Mouse (Mus musculus) MEL (cell line): ENCODE measurements around the gene Crim1.

Experiments
- CTCF ChIP-seq, 3 experiments: IDR thresholded peaks in 2 of 3; conservative IDR thresholded peaks in 1 of 3; 2 replicates each; pipeline ENCODE4 v1.5.1; 2011 to 2012; ENCODE audit warnings: low read length in 3 of 3, low read depth in 2 of 3, mild to moderate bottlenecking in 2 of 3, improper control_type of control experiment in 1 of 3, inconsistent platforms in 1 of 3, mixed read lengths in 1 of 3, moderate library complexity in 1 of 3; ENCODE audit not compliant: control insufficient read depth in 1 of 3, insufficient read depth in 1 of 3, poor library complexity in 1 of 3, severe bottlenecking in 1 of 3
- POLR2AphosphoS2 ChIP-seq: IDR thresholded peaks from 2 replicates; pipeline ENCODE4 v1.6.1; 2011; ENCODE audit warnings: low read length, improper control_type of control experiment
- RCOR1 ChIP-seq: IDR thresholded peaks from 2 replicates; pipeline ENCODE4 v1.6.1; 2012; ENCODE audit warnings: low read depth, mild to moderate bottlenecking, inconsistent platforms, low read length, improper control_type of control experiment
- TCF12 ChIP-seq: IDR thresholded peaks from 2 replicates; pipeline ENCODE4 v1.6.1; 2014; ENCODE audit warnings: low read depth, mild to moderate bottlenecking, inconsistent platforms, low read length, improper control_type of control experiment, moderate library complexity
- USF1 ChIP-seq: IDR thresholded peaks from 2 replicates; pipeline ENCODE4 v1.6.1; 2014; ENCODE audit warnings: low read depth, mild to moderate bottlenecking, inconsistent platforms, low read length, improper control_type of control experiment, moderate library complexity

DNA sequence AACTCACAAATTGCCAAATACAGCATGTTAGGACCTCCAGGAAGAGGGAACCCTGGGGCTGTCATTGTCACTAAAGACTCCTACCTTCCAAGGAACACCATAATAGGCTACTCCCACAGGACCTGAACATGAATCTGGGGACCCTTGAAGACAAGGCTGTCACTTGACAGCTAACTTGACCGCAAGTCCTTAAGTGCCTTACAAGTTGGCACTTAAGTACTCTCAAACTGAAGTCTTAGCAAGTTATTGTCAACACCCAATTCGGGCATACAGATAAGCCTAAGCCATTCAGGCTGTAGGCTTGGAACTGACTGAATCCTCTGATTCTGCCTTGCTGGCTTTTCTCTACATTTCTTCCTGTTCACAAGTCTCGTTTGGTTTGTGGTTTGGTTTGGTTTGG, 118.8 kb downstream of the Crim1 start:
- no peak for TF ChIP-seq USF1
- TF ChIP-seq CTCF (IDR thresholded peaks at IDR 0.05 in 2 of 3, conservative IDR thresholded peaks at IDR 0.05 in 1 of 3; ENCODE audit: control insufficient read depth in 1 of 3, insufficient read depth in 1 of 3, low read depth in 2 of 3, low read length in 3 of 3, poor library complexity in 1 of 3, severe bottlenecking in 1 of 3), result no peak
- TF ChIP-seq TCF12, result no peak
- TF ChIP-seq RCOR1, result no peak
- TF ChIP-seq POLR2AphosphoS2, result no peak
